Mouse (Mus musculus): Measurements from ENCODE around the gene Vmn1r66. TPM values are rescaled to one million over a fixed set of nuclear protein-coding genes. Genes with fewer than 3 reads are reported as not detected.
"Not testable (repeated sequence)": the region's sequence is repeated elsewhere in the genome, so short reads cannot be mapped to it uniquely, and the experiment has no call there.

Gene Vmn1r66
- not detected in 2 replicates for polyA plus RNA-seq (2012; ENCODE audit: insufficient read depth, insufficient read length, missing spikeins)

DNA sequence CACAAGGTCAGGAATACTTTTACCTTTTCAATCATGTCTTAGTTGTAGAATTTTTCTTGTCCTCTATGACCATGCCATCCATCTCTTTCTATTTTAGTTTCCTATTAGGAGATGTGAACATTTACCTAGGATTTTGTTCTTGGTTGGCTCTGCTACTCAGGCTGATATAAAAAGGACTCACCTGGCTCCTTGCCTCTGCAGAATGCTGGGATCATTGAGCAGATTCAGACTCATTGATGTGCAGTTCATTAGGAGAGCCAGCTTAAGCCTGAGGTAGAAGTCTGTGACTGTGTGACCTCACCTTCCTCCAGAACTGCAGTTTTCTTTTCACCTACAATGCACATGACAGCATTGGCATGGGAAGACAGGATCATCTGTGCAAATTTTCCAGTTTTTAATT lies at the start of gene Vmn1r66:
Gene Vmn1r66 (minus strand): TSS at position 101 of the 400 bp plus-strand sequence.
- Histone ChIP-seq H3K27ac (ENCODE audit: insufficient read depth, low read depth, low read length) (no peak within 1 kb of the TSS), H3K4me3 (ENCODE audit: insufficient read depth, low read length) (no peak within 1 kb of the TSS), H3K4me1 (ENCODE audit: control insufficient read depth, insufficient read depth, low read length) (no peaks in the 10 kb centered on the region)
- no peak for TF ChIP-seq CTCF (IDR thresholded peaks at IDR 0.05; ENCODE audit: low read depth, low read length)
- TF ChIP-seq POLR2A (IDR thresholded peaks at IDR 0.05; ENCODE audit: borderline replicate concordance, low read depth, low read length) = no peak

DNA sequence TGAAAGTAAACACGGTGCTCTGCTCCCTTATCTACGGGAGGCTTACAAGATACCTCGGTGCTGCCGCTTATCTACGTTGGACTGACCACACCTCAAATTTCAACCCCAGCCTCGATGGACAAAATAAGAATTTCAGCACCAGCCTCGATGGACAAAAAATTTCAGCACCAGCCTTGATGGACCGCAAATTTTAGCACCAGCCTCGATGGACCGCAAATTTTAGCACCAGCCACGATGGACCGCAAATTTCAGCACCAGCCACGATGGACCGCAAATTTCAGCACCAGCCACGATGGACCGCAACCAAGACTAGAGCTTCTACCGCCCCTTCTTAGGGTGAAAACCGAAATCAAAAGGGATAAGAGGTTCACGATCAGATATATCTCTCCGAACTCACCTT lies 47.7 kb upstream of the Vmn1r66 start:
- H3K4me3 ChIP-seq (ENCODE audit: insufficient read depth, low read length); H3K4me1 ChIP-seq (ENCODE audit: control insufficient read depth, insufficient read depth, low read length); H3K27ac ChIP-seq (ENCODE audit: insufficient read depth, low read depth, low read length): not testable (repeated sequence)

DNA sequence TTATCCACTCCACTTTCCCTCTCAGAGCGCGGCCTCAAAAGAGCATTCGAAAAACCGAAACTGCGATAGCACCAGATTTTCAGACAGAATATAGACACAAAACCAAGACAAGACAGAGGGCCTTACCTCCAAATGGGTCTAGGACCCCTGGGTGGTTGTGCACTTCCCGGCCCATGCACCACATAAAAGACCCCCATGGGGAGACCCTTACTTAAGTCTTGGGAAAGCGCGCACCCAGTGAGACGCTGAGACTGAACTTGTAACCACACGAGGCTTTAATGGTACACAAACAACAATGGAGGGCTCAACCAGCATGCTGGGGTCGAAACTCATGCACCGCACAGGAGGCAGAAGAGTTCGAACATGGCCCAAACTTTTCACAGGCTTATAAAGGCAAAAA lies 25.7 kb downstream of the Vmn1r66 start:
- H3K4me1 ChIP-seq (ENCODE audit: control insufficient read depth, insufficient read depth, low read length) = no peaks in the 10 kb centered on the region
- no peak overlapping the region for H3K4me3 ChIP-seq (ENCODE audit: insufficient read depth, low read length)
- no peak for TF ChIP-seq POLR2A (IDR thresholded peaks at IDR 0.05; ENCODE audit: borderline replicate concordance, low read depth, low read length)
- TF ChIP-seq CTCF (IDR thresholded peaks at IDR 0.05; ENCODE audit: low read depth, low read length) = no peak
- no peak overlapping the region for H3K27ac ChIP-seq (ENCODE audit: insufficient read depth, low read depth, low read length)

DNA sequence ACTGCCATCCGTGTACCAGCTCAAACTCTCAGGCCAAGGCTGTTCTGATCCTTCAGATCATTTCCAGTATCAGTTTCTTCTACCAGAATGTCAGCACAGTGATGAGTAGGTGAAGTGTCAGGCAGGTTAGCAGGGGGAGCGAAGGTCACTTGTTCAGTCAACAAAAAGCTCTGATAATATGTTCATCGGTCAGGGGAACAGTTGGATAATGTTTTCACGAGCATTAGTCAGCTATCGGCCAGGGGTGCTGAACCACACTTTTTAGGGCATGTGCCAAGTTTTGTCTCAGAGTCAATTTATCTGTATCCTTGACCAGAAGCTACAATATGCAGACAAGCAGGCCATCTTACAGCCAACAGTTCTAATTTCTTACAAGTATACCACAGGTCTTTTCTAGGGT lies 28.7 kb downstream of the Vmn1r66 start:
- Histone ChIP-seq H3K4me1 (ENCODE audit: control insufficient read depth, insufficient read depth, low read length) (no peaks in the 10 kb centered on the region), H3K27ac (ENCODE audit: insufficient read depth, low read depth, low read length) (no peak overlapping the region), H3K4me3 (ENCODE audit: insufficient read depth, low read length) (no peak overlapping the region)
- TF ChIP-seq CTCF (IDR thresholded peaks at IDR 0.05; ENCODE audit: low read depth, low read length) (no peak), POLR2A (IDR thresholded peaks at IDR 0.05; ENCODE audit: borderline replicate concordance, low read depth, low read length) (no peak)

Other genes with a start within 250 kb of the Vmn1r66 start
- gene Vmn2r50, start 224.7 kb downstream of the Vmn1r66 start, polyA plus RNA-seq (2012; ENCODE audit: insufficient read depth, insufficient read length, missing spikeins) = not detected in 2 replicates
- not detected in 2 replicates for gene Vmn2r51, start 172.3 kb downstream of the Vmn1r66 start, polyA plus RNA-seq (2012; ENCODE audit: insufficient read depth, insufficient read length, missing spikeins)
- not detected in 2 replicates for gene Vmn2r52, start 101.4 kb downstream of the Vmn1r66 start, polyA plus RNA-seq (2012; ENCODE audit: insufficient read depth, insufficient read length, missing spikeins)
- gene Vmn1r67, start 165.3 kb upstream of the Vmn1r66 start, polyA plus RNA-seq (2012; ENCODE audit: insufficient read depth, insufficient read length, missing spikeins) = not detected in 2 replicates
- gene Zik1, start 217.4 kb upstream of the Vmn1r66 start, polyA plus RNA-seq (2012; ENCODE audit: insufficient read depth, insufficient read length, missing spikeins) = 0.76 and 0.86 TPM in 2 replicates

Measured in bone marrow macrophage, adult 2 months (primary cell).